Mouse (Mus musculus): ENCODE results near the gene Exoc7.

GRCm38 (mm10) chr11:116332232-116332982, 25.4 kb upstream of the Exoc7 start:
- TF ChIP-seq ZNF384 (IDR thresholded peaks at IDR 0.05; ENCODE audit: low read depth, low read length) (no peak), MAFK (IDR thresholded peaks at IDR 0.05; ENCODE audit: insufficient read depth, low read depth, low read length) (no peak), HCFC1 (IDR thresholded peaks at IDR 0.05; ENCODE audit: borderline replicate concordance, insufficient read depth, low read length) (no peak), CHD2 (IDR thresholded peaks at IDR 0.05; ENCODE audit: low read depth, low read length) (no peak)
